ENCODE assay signal across 10 mouse cellular contexts in the genomic region with DNA sequence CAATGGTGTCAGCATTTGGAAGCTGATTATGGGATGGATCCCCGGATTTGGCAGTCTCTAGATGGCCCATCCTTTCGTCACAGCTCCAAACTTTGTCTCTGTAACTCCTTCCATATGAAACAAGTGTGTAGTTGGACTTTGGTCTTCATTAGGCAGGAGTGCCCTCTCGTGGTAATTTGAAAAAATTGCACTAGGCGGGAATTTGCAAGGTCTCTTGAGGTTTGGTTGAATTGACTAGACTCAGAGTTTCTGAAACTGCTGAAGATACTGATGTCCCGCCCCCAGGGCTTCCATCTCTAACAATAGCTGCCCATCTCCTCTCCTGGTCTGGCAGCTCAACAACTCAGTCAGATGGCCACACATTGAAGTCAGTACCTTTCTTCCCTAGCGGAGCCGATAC. TPM values are rescaled to one million over a fixed set of nuclear protein-coding genes. Genes with fewer than 3 reads are reported as not detected.
DNase-seq lines count a peak whose midpoint lies in the region; ATAC-seq lines count a peak whose summit lies in the region.
"Had no signal": no experiment of that assay in that cellular context is flagged by ENCODE, and none has a peak within 500 bp of the region (broad histone marks: within the 10 kb centered on the region; RNA-seq: fewer than 3 reads in every experiment).

No protein-coding gene starts in this region.

- WGBS in intestine, embryonic 14.5 days: 28% methylated on average over 7 of the region's 7 CpGs
- WGBS in intestine, embryonic 16.5 days: 31% methylated on average over 7 of the region's 7 CpGs
- WGBS in forebrain, embryonic 14.5 days: 26% methylated on average over 7 of the region's 7 CpGs
- 26% methylated on average over 7 of the region's 7 CpGs for WGBS in limb, embryonic 11.5 days
- WGBS in neural tube, embryonic 15.5 days: 30% methylated on average over 7 of the region's 7 CpGs

- H3K9ac ChIP-seq in intestine, embryonic 14.5 days (ENCODE audit: low read length): no peak overlapping the region
- H3K9ac ChIP-seq in intestine, embryonic 16.5 days (ENCODE audit: low read depth, low read length): no peak overlapping the region
- H3K9ac ChIP-seq in forebrain, embryonic 14.5 days (ENCODE audit: low read length): no peak overlapping the region
- H3K9ac ChIP-seq in limb, embryonic 11.5 days (ENCODE audit: low read length): no peak overlapping the region
- no peak overlapping the region for H3K9ac ChIP-seq in neural tube, embryonic 15.5 days (replicated peaks)
- H3K9ac ChIP-seq: embryonic facial prominence, embryonic 13.5 days; limb, embryonic 15.5 days had no signal

- H3K27me3 ChIP-seq in intestine, embryonic 14.5 days (replicated peaks; ENCODE audit: control insufficient read depth, insufficient read depth, low read length): no peaks in the 10 kb centered on the region
- H3K27me3 ChIP-seq in intestine, embryonic 16.5 days (replicated peaks; ENCODE audit: control insufficient read depth, insufficient read depth, low read length): no peaks in the 10 kb centered on the region
- no peaks in the 10 kb centered on the region for H3K27me3 ChIP-seq in forebrain, embryonic 14.5 days (replicated peaks; ENCODE audit: control insufficient read depth, insufficient read depth, low read length)
- H3K27me3 ChIP-seq in limb, embryonic 11.5 days (ENCODE audit: control insufficient read depth, insufficient read depth, low read length): no peaks in the 10 kb centered on the region
- no peaks in the 10 kb centered on the region for H3K27me3 ChIP-seq in neural tube, embryonic 15.5 days (replicated peaks)
- H3K27me3 ChIP-seq: embryonic facial prominence, embryonic 13.5 days; limb, embryonic 15.5 days had no signal

- 0 out of 2 replicates have a peak, but pooled peaks have one; percentile 3 for ATAC-seq in intestine, embryonic 14.5 days (replicated peaks; ENCODE audit: low FRiP score, low TSS enrichment, low read depth)
- no peak for ATAC-seq in intestine, embryonic 16.5 days
- peak; percentile 74 for ATAC-seq in CD4-positive, CD25-positive, alpha-beta regulatory T cell, adult 4 months
- ATAC-seq in forebrain, embryonic 14.5 days: peak; percentile 37
- no peak; the same call in 1 of the 2 replicates for ATAC-seq in limb, embryonic 11.5 days (ENCODE audit: insufficient number of reproducible peaks, low FRiP score, low TSS enrichment, low read depth)
- ATAC-seq in neural tube, embryonic 15.5 days (ENCODE audit: low FRiP score): peak; percentile 31; the same call in 1 of the 2 replicates

- H3K4me3 ChIP-seq in intestine, embryonic 14.5 days (ENCODE audit: low read depth, low read length): no peak overlapping the region
- no peak overlapping the region for H3K4me3 ChIP-seq in intestine, embryonic 16.5 days (ENCODE audit: low read length)
- no peak overlapping the region for H3K4me3 ChIP-seq in forebrain, embryonic 14.5 days (ENCODE audit: low read depth, low read length)
- no peak overlapping the region for H3K4me3 ChIP-seq in limb, embryonic 11.5 days (ENCODE audit: low read depth, low read length)
- H3K4me3 ChIP-seq in neural tube, embryonic 15.5 days (replicated peaks): no peak overlapping the region
- H3K4me3 ChIP-seq: embryonic facial prominence, embryonic 13.5 days; limb, embryonic 15.5 days had no signal

- no peak overlapping the region for H3K27ac ChIP-seq in intestine, embryonic 14.5 days (ENCODE audit: low read depth)
- H3K27ac ChIP-seq in intestine, embryonic 16.5 days (ENCODE audit: low read length): no peak overlapping the region
- H3K27ac ChIP-seq in forebrain, embryonic 14.5 days (ENCODE audit: low read depth, low read length): no peak overlapping the region
- H3K27ac ChIP-seq in limb, embryonic 11.5 days (replicated peaks; ENCODE audit: low read depth, low read length): no peak overlapping the region
- no peak overlapping the region for H3K27ac ChIP-seq in neural tube, embryonic 15.5 days (replicated peaks)
- H3K27ac ChIP-seq: embryonic facial prominence, embryonic 13.5 days; limb, embryonic 15.5 days had no signal

- intact Hi-C loops in gastrocnemius, postnatal 14 days (cut with DNase I; ENCODE audit: low total_unique reads): loop anchor here (2.0 to 10.0 kb wide), 2 partner anchors 83 to 167 kb away; no protein-coding TSS in a partner anchor

- H3K4me1 ChIP-seq in intestine, embryonic 14.5 days (replicated peaks; ENCODE audit: control insufficient read depth, insufficient read depth, low read length): peaks cover 5% of the 10 kb centered on the region; the same call in 1 of the 2 replicates
- peaks cover 5% of the 10 kb centered on the region; the same call in 1 of the 2 replicates for H3K4me1 ChIP-seq in intestine, embryonic 16.5 days (ENCODE audit: control insufficient read depth, insufficient read depth, low read length)
- no peaks in the 10 kb centered on the region for H3K4me1 ChIP-seq in forebrain, embryonic 14.5 days (ENCODE audit: control insufficient read depth, insufficient read depth, low read length)
- H3K4me1 ChIP-seq in limb, embryonic 11.5 days (ENCODE audit: control insufficient read depth, insufficient read depth, low read length): no peaks in the 10 kb centered on the region
- peaks cover 4% of the 10 kb centered on the region; the same call in 1 of the 2 replicates for H3K4me1 ChIP-seq in neural tube, embryonic 15.5 days
- H3K4me1 ChIP-seq: embryonic facial prominence, embryonic 13.5 days; limb, embryonic 15.5 days had no signal

- no peak overlapping the region for H3K4me2 ChIP-seq in intestine, embryonic 14.5 days (ENCODE audit: low read length)
- H3K4me2 ChIP-seq in intestine, embryonic 16.5 days (ENCODE audit: low read depth, low read length): no peak overlapping the region
- no peak overlapping the region for H3K4me2 ChIP-seq in forebrain, embryonic 14.5 days (ENCODE audit: low read length)
- no peak overlapping the region for H3K4me2 ChIP-seq in limb, embryonic 11.5 days (ENCODE audit: low read depth, severe bottlenecking)
- H3K4me2 ChIP-seq in neural tube, embryonic 15.5 days: no peak overlapping the region
- H3K4me2 ChIP-seq: embryonic facial prominence, embryonic 13.5 days; limb, embryonic 15.5 days had no signal

- H3K9me3 ChIP-seq in intestine, embryonic 14.5 days (ENCODE audit: control insufficient read depth, low read length): no peaks in the 10 kb centered on the region
- no peaks in the 10 kb centered on the region for H3K9me3 ChIP-seq in intestine, embryonic 16.5 days (ENCODE audit: control insufficient read depth, low read length)
- H3K9me3 ChIP-seq in forebrain, embryonic 14.5 days (replicated peaks; ENCODE audit: control insufficient read depth, low read length): no peaks in the 10 kb centered on the region
- H3K9me3 ChIP-seq in limb, embryonic 11.5 days (ENCODE audit: control insufficient read depth, low read length): no peaks in the 10 kb centered on the region
- no peaks in the 10 kb centered on the region for H3K9me3 ChIP-seq in neural tube, embryonic 15.5 days (replicated peaks)
- H3K9me3 ChIP-seq: embryonic facial prominence, embryonic 13.5 days; limb, embryonic 15.5 days had no signal

- no peaks in the 10 kb centered on the region for H3K36me3 ChIP-seq in intestine, embryonic 14.5 days (ENCODE audit: control insufficient read depth, insufficient read depth, low read length)
- no peaks in the 10 kb centered on the region for H3K36me3 ChIP-seq in intestine, embryonic 16.5 days (ENCODE audit: control insufficient read depth, insufficient read depth, low read length)
- no peaks in the 10 kb centered on the region for H3K36me3 ChIP-seq in forebrain, embryonic 14.5 days (ENCODE audit: control insufficient read depth, insufficient read depth, low read length)
- H3K36me3 ChIP-seq in limb, embryonic 11.5 days (ENCODE audit: control insufficient read depth, insufficient read depth, low read length): no peaks in the 10 kb centered on the region
- H3K36me3 ChIP-seq in neural tube, embryonic 15.5 days: no peaks in the 10 kb centered on the region
- H3K36me3 ChIP-seq: embryonic facial prominence, embryonic 13.5 days; limb, embryonic 15.5 days had no signal

- peak; percentile 61 for DNase-seq in intestine, embryonic 14.5 days (ENCODE audit: low spot score)
- DNase-seq in adipocyte (ENCODE audit: low spot score): peak; percentile 80
- DNase-seq in forebrain, embryonic 14.5 days (ENCODE audit: low spot score): peak; percentile 78
- DNase-seq in limb, embryonic 11.5 days (ENCODE audit: low spot score): peak; percentile 50
- no peak for DNase-seq in gastrocnemius, postnatal 14 days

RNA-seq across cellular contexts. Expression of gene Olfr1393, which starts 6.8 kb away (rescaled TPM):
- 0.12 TPM in 1 of 2 replicates, not detected in the other for polyA plus RNA-seq in intestine, embryonic 14.5 days (2014; fragmentation: Nextera tagmentation; extraction: Ambion mirVana)
- 0.13 TPM in 1 of 2 replicates, not detected in the other for polyA plus RNA-seq in intestine, embryonic 16.5 days (2015; fragmentation: Nextera tagmentation; extraction: Ambion mirVana)
- under 1 TPM in 1 of 2 experiments, not detected in 1; 0.28 TPM for polyA plus RNA-seq in CD4-positive, CD25-positive, alpha-beta regulatory T cell, adult 4 months (2017; shearing (Covaris generic))
- polyA plus RNA-seq in forebrain, embryonic 14.5 days (2014; fragmentation: Nextera tagmentation; extraction: Ambion mirVana): not detected in 2 replicates
- 0.06 TPM in 1 of 2 replicates, not detected in the other for polyA plus RNA-seq in limb, embryonic 11.5 days (2014; fragmentation: Nextera tagmentation; extraction: Ambion mirVana)
- polyA plus RNA-seq in neural tube, embryonic 15.5 days (2015; fragmentation: Nextera tagmentation; extraction: Ambion mirVana): not detected in 2 replicates
- under 1 TPM in 1 of 2 experiments, not detected in 1; 0.23 TPM for total RNA-seq in gastrocnemius, postnatal 14 days (2021)
- polyA plus RNA-seq: embryonic facial prominence, embryonic 13.5 days; limb, embryonic 15.5 days had no signal

RNA-seq across cellular contexts. Expression of gene Olfr1392, which starts 13.7 kb away (rescaled TPM):
- polyA plus RNA-seq in intestine, embryonic 14.5 days (2014; fragmentation: Nextera tagmentation; extraction: Ambion mirVana): not detected in 2 replicates
- not detected in 2 replicates for polyA plus RNA-seq in intestine, embryonic 16.5 days (2015; fragmentation: Nextera tagmentation; extraction: Ambion mirVana)
- not detected for polyA plus RNA-seq in CD4-positive, CD25-positive, alpha-beta regulatory T cell, adult 4 months (2017; shearing (Covaris generic))
- polyA plus RNA-seq in forebrain, embryonic 14.5 days (2014; fragmentation: Nextera tagmentation; extraction: Ambion mirVana): not detected in 2 replicates
- polyA plus RNA-seq in limb, embryonic 11.5 days (2014; fragmentation: Nextera tagmentation; extraction: Ambion mirVana): not detected in 2 replicates
- polyA plus RNA-seq in neural tube, embryonic 15.5 days (2015; fragmentation: Nextera tagmentation; extraction: Ambion mirVana): not detected in 2 replicates
- not detected for total RNA-seq in gastrocnemius, postnatal 14 days (2021)
- polyA plus RNA-seq: embryonic facial prominence, embryonic 13.5 days had no signal

RNA-seq across cellular contexts. Expression of gene Mgat1, which starts 27.3 kb away (rescaled TPM):
- 52.9 and 55.4 TPM in 2 replicates for polyA plus RNA-seq in intestine, embryonic 14.5 days (2014; fragmentation: Nextera tagmentation; extraction: Ambion mirVana)
- 62.4 and 65.8 TPM in 2 replicates for polyA plus RNA-seq in intestine, embryonic 16.5 days (2015; fragmentation: Nextera tagmentation; extraction: Ambion mirVana)
- polyA plus RNA-seq in CD4-positive, CD25-positive, alpha-beta regulatory T cell, adult 4 months (2017; shearing (Covaris generic)): 100 to 1,000 TPM in 1 of 2 experiments, 10 to 100 TPM in 1; 70.9 to 106 TPM
- 23.5 and 23.8 TPM in 2 replicates for polyA plus RNA-seq in forebrain, embryonic 14.5 days (2014; fragmentation: Nextera tagmentation; extraction: Ambion mirVana)
- polyA plus RNA-seq in limb, embryonic 11.5 days (2014; fragmentation: Nextera tagmentation; extraction: Ambion mirVana): 33.8 and 41.1 TPM in 2 replicates
- 34.0 and 46.2 TPM in 2 replicates for polyA plus RNA-seq in neural tube, embryonic 15.5 days (2015; fragmentation: Nextera tagmentation; extraction: Ambion mirVana)
- 10 to 100 TPM; 35.7 to 39.5 TPM for total RNA-seq in gastrocnemius, postnatal 14 days (2021)

RNA-seq across cellular contexts. Expression of gene Olfr10, which starts 33.2 kb away (rescaled TPM):
- polyA plus RNA-seq in intestine, embryonic 14.5 days (2014; fragmentation: Nextera tagmentation; extraction: Ambion mirVana): not detected in 2 replicates
- not detected in 2 replicates for polyA plus RNA-seq in intestine, embryonic 16.5 days (2015; fragmentation: Nextera tagmentation; extraction: Ambion mirVana)
- not detected for polyA plus RNA-seq in CD4-positive, CD25-positive, alpha-beta regulatory T cell, adult 4 months (2017; shearing (Covaris generic))
- not detected in 2 replicates for polyA plus RNA-seq in forebrain, embryonic 14.5 days (2014; fragmentation: Nextera tagmentation; extraction: Ambion mirVana)
- polyA plus RNA-seq in limb, embryonic 11.5 days (2014; fragmentation: Nextera tagmentation; extraction: Ambion mirVana): not detected in 2 replicates
- not detected in 2 replicates for polyA plus RNA-seq in neural tube, embryonic 15.5 days (2015; fragmentation: Nextera tagmentation; extraction: Ambion mirVana)
- not detected for total RNA-seq in gastrocnemius, postnatal 14 days (2021)
- polyA plus RNA-seq: embryonic facial prominence, embryonic 13.5 days; limb, embryonic 15.5 days had no signal

RNA-seq across cellular contexts. Expression of gene Olfr1391, which starts 51.2 kb away (rescaled TPM):
- polyA plus RNA-seq in intestine, embryonic 14.5 days (2014; fragmentation: Nextera tagmentation; extraction: Ambion mirVana): not detected in 2 replicates
- polyA plus RNA-seq in intestine, embryonic 16.5 days (2015; fragmentation: Nextera tagmentation; extraction: Ambion mirVana): not detected in 2 replicates
- not detected for polyA plus RNA-seq in CD4-positive, CD25-positive, alpha-beta regulatory T cell, adult 4 months (2017; shearing (Covaris generic))
- polyA plus RNA-seq in forebrain, embryonic 14.5 days (2014; fragmentation: Nextera tagmentation; extraction: Ambion mirVana): not detected in 2 replicates
- polyA plus RNA-seq in limb, embryonic 11.5 days (2014; fragmentation: Nextera tagmentation; extraction: Ambion mirVana): not detected in 2 replicates
- not detected in 2 replicates for polyA plus RNA-seq in neural tube, embryonic 15.5 days (2015; fragmentation: Nextera tagmentation; extraction: Ambion mirVana)
- not detected for total RNA-seq in gastrocnemius, postnatal 14 days (2021)
- polyA plus RNA-seq: embryonic facial prominence, embryonic 13.5 days; limb, embryonic 15.5 days had no signal

Comparison
In these comparisons a context has a peak if more than half of its experiments do, and no peak if none do; other contexts are left out.
1. ATAC-seq: peak in intestine, embryonic 14.5 days (single experiment), CD4-positive, CD25-positive, alpha-beta regulatory T cell, adult 4 months (single experiment), forebrain, embryonic 14.5 days (single experiment) and neural tube, embryonic 15.5 days (single experiment); none in intestine, embryonic 16.5 days (single experiment) and limb, embryonic 11.5 days (single experiment).